Mouse (Mus musculus) erythroblast, embryonic 14.5 days (primary cell): ENCODE measurements around the gene Flg2.

Experiments used
- GATA1 ChIP-seq: IDR thresholded peaks from 2 replicates; pipeline ENCODE4 v1.6.1; 2012; ENCODE audit warnings: low read length, inconsistent platforms, mixed read lengths
- TAL1 ChIP-seq: IDR thresholded peaks from 3 replicates; pipeline ENCODE4 v1.6.1; 2012; ENCODE audit warnings: low read length, inconsistent platforms, mixed read lengths

DNA sequence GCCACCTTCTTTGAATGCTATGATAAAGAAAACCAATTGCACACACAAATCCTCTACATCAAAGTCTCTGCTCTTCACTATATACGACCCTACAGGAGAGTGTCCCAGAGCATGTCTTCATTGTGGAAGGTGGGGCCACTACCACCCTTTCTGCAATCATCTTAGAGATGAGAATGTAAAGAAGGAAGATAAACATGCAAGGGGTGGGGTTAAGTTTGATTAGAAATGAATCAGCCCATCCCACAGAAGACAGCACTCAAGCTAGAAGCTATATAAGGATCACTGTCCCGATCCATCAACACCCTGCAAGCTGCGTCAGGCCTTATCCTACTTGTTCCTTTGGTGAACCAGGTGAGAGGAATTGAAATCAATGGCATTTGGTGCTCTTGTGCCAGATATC lies at the start of gene Flg2:
- TF ChIP-seq TAL1 (no peak), GATA1 (no peak)
